Mouse (Mus musculus): ENCODE measurements around the gene Drc7.
A peak's percentile ranks its signal among the peaks of the same experiment; 100 is the strongest.

DNA sequence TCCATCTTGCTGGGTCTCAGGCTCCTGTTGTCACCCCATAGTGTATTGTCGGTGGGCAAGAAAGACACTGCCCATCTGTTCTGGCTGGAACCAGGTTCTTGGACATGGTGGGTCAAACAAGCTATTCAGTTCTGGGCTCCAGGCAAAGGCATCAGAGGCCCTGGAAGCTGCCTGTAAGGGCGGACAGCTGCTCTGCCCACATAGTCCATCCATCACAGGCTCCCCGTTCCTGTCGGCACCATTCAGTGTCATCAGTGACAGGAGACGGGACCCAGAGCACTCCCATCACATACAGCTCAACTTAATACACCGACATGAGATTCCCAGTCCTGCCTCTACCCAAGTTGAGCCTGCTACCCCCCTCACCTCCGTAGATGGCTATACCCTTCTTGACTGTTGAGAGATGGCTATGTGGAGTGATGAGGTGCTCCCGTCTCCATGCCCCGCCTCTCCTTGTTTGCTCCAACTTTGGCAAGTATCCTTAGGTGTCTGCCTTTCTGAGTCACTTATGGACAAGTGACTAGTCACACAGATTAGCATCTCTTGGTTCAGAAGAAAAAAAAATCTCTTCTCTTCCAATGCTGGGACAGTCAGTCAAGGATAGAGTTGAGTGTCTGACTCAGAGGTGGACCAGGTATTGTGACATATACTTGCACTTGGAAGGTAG, 36.8 kb upstream of the Drc7 start:
- no peak for TF ChIP-seq MAX (IDR thresholded peaks at IDR 0.05)
- TF ChIP-seq CTCF (IDR thresholded peaks at IDR 0.05; ENCODE audit: control insufficient read depth, insufficient read depth, insufficient read length): no peak
- TF ChIP-seq MYOG (IDR thresholded peaks at IDR 0.05; ENCODE audit: control insufficient read depth, extremely low read depth, insufficient read length): no peak
- TF ChIP-seq USF1 (IDR thresholded peaks at IDR 0.05; ENCODE audit: low read depth): no peak
- TF ChIP-seq MYOD1 (IDR thresholded peaks at IDR 0.05; ENCODE audit: control insufficient read depth, insufficient read length, low read depth): peak; percentile 92
- peak; percentile 69 for TF ChIP-seq CEBPB (IDR thresholded peaks at IDR 0.05; ENCODE audit: low read depth)
- no peak for TF ChIP-seq FOSL1 (IDR thresholded peaks at IDR 0.05; ENCODE audit: insufficient read depth, low read length, poor library complexity, severe bottlenecking)

Data from C2C12 (cell line).